Mouse (Mus musculus) ES-Bruce4 (cell line): ENCODE data around the gene Tpcn2.

Experiments
- CTCF ChIP-seq: IDR thresholded peaks from one replicate; pipeline ENCODE4 v1.8.1; 2011; ENCODE audit warnings: low read depth, low read length
- EP300 ChIP-seq: IDR thresholded peaks from 2 replicates; pipeline ENCODE4 v1.6.1; 2011; ENCODE audit warnings: low read depth, low read length; ENCODE audit not compliant: insufficient read depth
- POLR2A ChIP-seq: IDR thresholded peaks from one replicate; pipeline ENCODE4 v1.8.1; 2011; ENCODE audit warnings: low read length; ENCODE audit not compliant: insufficient read depth

DNA sequence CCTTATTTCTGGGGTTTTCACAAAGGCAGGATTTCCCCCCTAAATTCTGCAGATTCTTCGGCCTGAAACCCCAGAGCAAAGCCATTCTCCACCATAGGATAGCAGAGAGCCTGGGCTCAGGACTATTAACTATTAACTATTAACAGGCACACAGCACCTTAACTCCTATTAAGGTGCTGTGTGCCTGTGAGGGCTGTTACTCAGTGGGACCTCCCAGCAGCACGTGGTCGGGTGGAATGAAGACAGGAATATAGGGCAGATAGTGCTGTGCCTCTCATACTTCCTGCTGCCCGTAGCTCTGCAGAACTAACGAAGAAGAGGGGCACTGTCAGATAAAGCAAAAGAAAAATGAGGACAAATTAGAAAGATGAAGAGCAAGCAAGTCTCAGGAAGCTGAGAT is 26.7 kb upstream of the Tpcn2 start:
- TF ChIP-seq POLR2A (no peak), CTCF (no peak), EP300 (no peak)
